Mouse (Mus musculus) liver, adult (tissue): ENCODE measurements around the gene Cox10.

ENCODE experiments used
- GATA4 ChIP-seq: IDR thresholded peaks from 2 replicates; pipeline ENCODE4 v1.6.1; 2014; ENCODE audit warnings: mild to moderate bottlenecking, low read length; ENCODE audit not compliant: insufficient replicate concordance

Gene Cox10

DNA sequence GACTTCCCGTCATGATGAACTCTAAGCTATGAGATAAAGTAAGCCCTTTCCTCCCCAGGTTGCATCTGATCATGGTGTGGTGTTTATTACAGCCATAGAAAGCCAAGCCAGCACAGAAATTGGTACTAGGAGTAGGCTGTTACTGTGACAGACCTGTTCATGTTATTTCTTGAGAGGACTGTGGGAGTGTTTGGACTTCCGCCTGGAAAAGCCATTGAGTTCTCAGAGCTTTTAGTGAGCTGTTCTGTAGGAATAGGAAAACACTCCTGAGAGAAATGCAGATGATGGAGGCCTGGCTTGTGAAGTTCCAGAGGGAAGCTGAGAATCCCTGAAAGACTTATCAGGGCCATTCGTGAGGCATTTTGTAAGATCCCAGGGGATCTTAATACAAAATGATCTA lies 20.8 kb downstream of the Cox10 start:
- no peak for TF ChIP-seq GATA4

DNA sequence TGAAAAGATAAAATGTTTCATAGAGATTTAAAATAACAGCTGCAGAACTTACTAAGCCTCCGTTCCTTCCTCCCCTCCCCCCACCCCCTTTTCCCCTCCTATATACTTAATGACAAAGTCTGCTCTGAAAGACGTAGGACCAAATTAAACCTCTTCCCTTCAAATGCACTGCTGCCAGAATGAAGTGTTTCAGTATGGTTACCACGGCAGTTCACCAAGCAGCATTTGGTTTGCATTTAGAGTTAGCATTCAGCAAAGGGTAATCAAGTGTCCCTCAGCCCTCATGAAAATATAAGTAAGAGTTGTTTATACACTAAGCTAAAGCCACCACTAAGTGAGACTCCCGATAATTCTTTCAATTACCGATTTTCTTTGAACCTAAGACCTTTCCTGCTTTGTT lies 25.9 kb downstream of the Cox10 start:
- no peak for TF ChIP-seq GATA4

DNA sequence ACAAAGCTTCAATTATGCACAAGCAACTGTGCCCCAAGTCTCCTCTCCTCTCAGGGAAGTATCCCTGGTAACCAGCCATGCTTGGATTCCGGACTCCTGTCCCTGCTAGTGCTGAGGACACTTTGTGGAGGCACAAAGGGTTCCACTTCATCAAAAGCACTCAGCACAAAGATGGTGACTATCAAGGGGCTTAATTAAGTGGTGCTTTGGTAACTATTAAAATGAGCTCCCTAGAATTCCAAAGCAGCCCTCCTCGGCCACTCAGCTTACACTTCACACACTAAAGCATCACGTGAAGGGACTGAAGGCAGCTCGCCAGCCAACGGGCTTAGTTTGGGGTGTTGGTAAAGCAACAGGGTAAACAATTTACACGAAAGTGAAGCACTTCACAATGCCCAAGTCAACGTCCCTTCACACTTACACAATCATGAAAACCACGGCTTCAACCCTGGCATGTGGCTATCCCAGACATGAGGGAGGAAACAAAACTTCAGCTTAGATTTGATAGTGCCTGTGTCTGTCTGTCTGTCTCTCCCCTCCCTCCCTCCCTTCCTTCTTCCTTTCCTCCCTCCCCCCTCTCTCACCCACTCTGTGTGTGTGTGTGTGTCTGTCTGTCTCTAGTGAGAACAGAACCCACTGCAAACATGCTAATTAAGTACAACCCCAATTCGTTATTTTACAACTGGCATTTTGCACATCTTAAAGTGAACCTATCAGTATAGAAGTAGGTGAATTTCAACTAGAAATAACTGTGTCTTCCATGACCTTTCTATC lies 27.9 kb downstream of the Cox10 start:
- no peak for TF ChIP-seq GATA4

DNA sequence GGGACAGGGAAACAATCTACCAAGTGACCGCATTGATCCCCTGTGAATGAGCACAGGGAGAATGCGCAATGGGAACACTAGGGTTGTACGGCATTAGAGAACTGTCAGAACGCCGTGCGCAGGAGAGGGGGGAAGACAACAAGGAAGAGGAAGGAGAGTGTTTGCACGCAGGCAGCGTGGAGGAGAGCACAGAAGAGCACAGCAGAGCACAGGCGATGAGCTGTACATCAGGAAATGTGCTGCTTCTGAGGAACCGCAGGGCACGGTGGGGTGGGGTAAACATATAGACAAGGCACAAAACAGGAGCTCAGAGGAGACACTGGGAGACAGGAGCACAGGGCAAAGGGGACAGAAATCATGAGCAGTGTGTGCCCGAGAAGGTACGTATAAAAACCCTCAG lies 31.8 kb downstream of the Cox10 start:
- TF ChIP-seq GATA4, result no peak

DNA sequence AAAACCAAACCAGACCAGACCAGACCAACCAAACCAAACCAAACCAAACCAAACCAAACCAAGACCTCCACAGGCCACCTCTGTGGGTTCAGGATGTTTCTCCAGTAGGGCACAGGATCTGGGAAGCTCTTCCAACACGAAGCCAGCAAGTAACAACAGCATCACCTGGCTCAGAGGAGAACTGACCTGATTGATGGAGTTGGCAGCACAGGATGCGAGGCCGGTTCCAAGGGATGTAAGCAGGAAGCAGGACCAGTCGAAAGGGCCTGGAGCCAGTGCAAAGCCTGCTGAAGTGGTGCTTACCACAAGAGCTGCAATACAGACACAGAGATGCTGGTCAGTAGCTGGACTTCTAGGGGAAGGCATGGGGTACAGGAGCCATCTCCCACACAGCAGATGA lies 34.2 kb downstream of the Cox10 start:
- no peak for TF ChIP-seq GATA4

DNA sequence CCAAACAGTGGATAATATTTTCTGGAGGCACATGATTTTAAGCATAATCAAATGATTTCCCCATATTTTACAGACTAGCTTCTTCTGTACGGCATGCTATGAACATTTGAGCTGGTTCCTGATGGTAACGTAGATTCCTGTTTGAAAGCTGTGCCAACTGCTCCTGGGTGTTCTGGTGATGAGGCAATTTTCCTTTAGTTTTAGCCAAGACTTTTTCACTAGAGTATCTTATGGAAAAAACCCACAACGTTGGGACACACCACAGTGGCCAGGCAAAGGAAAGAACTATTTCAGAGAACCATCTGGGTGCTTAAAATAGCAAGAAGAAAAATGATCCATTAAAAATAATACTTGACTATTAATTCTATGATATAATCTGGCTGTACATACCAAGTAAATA lies 35.2 kb downstream of the Cox10 start:
- no peak for TF ChIP-seq GATA4

DNA sequence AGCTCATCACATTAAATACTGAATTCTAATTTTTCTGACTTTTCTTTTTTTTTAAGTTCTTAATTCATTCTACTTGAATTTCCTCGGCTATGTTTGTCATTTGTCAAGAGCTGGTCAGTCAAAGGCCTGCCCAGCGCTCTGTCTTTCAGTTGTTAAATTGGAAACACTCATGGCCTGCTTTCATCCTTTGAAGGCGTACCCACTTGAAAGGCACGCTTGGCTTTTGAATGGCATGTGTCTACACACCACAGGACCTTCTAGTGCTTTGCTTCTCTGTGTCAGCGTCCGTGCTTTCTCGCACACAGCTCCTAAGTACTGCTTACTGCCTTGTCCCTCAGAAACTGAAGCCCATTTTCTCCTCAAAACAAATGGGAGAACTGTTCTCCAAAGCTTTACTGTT lies 38.0 kb downstream of the Cox10 start:
- TF ChIP-seq GATA4, result no peak

DNA sequence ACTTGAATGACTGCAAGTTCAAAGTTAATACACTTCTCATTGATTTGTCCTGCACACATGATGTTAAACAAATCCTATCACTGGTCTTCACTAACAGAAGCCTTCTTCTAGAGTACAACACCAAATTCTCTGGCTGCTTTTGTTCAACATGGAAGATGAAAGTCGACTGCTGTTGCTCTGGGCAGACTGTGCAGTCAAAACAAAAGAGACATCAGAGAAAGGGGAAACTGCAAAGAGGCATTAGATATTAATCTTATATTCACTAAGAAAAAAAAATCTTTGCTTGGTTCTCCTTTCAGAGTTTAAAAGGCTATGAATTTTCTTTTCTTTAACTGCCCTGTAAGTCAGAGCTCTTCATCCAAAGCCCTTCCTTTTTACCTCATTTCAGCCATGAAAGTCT lies 39.7 kb downstream of the Cox10 start:
- no peak for TF ChIP-seq GATA4

DNA sequence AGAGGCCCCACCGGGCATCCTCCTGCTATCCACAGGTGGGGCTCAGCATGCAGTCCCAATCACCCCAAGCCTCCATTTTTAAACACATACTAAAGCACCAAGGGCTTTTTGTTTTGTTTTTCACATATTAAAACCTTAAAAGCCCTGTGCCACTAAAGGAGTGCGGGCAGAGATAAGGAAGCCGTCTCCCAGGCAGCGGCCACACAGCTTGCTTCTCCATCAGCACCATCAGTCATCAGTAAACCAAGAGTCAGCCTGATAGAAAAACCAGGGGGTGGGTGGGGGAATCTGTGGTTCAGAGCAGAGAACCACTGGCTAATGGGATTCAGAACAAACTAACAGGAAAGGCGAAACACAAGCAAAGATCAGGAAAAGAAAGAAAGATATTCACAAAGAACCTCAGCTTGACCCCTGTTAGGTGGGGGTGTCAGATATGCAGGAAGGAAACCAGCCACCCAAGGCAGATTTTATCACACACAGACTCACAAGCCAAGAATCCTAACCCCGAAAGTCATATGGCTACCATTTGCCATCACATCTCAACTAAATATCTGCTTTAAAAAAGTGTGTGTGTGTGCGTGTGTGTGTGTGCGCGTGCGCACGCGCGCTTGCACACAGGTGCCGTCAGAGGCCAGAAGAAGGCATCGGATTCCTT lies 41.7 kb downstream of the Cox10 start:
- no peak for TF ChIP-seq GATA4

DNA sequence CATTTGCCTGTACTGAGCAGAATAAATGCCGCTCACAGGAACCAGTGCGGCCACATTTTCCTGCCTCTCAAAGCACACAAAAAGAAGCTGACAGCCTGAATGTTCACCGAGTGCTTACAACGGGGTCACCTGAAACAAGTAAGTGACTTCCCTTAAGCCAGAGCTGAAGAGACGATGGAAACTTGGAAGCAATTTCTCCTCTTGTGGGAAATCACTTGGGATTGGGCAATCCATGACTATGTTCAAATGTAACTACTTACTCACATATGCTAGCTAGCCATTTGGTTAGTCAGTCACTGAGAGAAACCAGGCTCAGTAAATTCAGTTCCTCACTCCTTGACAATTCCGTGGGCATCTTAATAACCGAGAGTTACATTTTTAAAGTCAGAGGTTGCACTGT lies 43.0 kb downstream of the Cox10 start:
- TF ChIP-seq GATA4, result no peak

DNA sequence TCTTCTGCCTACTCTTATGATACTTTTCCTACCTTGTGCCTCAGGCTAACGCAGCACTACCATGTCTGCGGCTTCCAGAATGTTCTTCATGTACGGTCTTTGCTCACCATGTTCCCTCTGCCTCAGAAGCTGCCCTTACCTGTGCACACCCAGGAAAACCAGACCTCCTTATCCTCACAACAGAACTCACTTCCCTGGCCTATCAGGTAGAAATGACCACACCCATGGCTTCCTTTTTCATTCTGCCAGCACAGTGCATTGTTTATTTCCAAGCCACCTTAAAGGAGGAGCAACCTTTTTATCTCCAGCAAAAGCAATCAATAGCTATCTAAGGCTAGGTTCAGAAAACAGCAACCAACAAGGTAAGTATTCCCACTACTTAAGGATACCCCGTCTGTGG lies 43.6 kb downstream of the Cox10 start:
- TF ChIP-seq GATA4, result no peak

DNA sequence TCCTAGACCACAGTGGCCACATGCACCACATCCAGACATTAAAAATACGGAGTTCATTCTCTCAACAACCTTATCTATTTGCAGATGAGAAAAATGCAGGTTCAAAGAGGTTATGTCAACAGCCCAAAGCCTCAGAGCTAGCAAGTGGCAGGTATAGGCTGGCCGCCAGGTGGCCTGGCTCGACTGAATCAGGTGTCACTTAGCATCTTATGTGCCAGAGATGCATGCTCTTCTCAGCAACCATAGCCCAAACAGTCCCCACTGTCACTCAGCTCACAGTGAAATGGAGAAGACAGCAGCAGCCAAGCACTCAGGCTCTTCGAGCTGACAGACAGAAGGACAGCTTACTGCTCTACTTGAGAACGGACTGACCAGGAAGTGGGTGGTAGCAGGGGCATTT lies 44.6 kb downstream of the Cox10 start:
- TF ChIP-seq GATA4, result no peak

DNA sequence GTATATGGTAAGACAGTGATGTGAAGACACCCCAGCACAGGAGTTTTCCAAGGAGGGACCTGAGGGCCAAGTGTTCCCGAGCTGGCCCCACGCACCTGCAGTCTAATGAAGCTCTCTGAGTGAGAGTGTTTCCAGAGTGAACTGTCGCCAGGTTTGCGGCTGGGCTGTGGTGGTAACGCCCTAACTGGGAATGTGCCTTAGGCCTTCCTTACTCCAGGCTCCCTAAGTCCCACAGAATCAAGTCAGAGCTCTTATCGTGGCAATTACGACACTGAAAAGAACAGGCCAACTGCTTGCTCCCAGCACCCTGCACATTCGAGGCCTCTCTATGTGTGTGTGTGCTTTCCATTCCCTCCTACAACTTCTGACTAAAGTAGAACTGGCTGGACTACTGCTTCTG lies 51.8 kb downstream of the Cox10 start:
- TF ChIP-seq GATA4, result no peak

DNA sequence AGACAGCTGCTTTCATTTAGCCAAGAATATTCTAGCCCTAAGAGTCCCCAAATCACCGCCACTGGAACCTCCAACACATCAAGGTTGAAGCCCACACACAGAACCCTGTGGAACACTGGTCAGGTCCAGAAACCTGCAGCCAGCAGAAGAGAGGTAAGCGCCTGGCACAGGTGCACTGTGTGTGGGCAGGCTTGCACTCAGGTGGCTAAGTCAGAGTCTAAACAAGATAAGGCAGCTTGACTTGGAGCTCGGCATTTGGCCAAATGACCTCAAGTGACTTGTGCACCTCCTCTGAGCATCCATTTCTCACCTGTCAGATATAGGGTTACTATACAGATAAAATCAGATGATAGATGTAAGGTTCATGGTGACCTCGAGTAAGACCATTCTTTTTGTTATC lies 53.4 kb downstream of the Cox10 start:
- no peak for TF ChIP-seq GATA4

DNA sequence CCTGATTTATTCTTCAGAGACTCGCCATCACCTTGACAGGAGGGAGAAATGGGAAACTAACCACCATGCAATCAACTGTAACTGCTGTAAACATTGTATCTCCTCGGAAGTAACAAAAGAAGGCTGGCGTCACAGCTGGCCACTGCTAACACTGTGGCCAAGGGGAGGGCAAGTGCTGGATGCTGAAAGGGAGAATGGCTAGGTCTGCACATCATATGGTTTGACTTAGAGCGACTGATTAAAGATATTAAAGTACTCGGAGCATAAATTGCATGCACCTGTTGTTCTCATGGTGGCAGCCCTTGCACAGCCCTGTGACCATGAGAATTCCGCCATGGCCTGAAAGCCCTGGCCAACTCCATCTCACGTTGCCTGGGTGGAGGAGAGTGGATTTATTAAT lies 54.7 kb downstream of the Cox10 start:
- TF ChIP-seq GATA4, result no peak

DNA sequence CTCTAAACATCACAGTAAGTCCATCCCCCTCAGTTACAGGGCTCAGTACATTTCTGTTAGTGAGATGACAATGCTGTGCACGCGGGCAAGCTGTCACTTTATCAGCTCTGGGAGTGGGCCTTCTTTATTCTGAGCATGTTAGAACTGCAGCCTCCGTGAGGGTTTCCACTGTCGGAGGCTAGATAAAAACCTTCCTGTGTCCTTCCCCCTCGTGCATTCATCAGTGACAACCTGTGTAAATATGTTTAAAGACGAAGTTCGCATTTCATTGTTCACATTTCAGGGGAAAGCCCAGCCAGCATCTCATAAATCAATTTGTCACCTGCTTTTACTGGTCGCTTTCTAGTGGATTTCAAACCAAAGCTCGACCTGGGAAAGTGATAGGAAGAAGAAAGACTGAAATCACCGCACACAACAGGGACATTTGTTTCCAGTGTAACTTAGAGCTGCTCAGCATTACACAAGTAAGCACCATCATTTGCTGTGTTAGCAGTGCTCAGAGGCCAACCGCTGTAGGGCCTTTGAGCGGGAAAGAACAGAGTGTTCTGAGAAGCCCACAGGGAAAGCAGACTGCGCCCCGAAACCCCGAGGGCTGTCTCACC lies 55.8 kb downstream of the Cox10 start:
- TF ChIP-seq GATA4, result no peak
